In the genomic region with DNA sequence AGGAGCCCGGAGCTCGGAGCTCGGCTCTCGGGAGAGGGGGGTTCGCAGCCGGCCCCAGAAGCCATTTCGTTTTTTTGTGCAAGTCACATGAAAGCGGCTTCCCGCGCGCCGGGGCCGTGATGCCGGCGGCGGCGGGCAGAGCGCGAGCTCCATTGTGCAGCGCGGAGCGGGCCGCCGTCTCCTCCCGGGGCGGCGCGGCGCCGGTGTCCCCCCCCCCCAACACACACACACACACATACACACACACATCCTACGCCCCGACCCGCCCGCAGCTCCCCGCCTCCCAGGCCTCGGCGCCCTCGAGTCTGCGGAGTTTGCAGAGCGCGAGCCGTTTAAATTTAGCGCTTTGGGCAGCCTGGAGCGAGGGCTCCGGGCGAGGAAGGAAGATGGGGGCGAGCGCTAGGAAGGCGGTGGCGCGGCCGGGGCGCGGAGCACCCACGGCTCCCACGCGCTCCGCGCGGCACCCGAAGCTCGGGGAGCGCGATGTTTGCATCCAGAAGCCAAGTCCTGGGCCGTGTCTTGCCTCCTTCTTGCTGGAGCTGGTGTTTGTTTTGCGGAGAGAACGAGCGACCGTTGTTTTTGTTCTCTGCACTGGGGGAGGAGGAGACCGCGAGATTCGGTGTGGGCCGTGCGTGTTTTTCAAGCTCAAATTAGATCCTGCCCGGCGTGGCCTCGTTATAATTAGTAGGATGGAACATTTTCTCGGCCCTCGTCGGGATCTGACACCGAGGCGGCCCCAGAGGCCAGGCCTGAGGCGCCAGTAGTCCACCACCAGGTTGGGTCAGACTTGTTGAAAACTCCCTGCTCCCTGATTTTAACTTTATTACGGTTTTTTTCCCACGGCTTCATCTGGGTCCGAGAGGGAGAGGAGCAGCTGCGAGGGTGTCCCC, we compare ENCODE assay signal across 8 mouse cellular contexts. TPM values are rescaled to one million over a fixed set of nuclear protein-coding genes. Genes with fewer than 3 reads are reported as not detected.
DNase-seq lines count a peak whose midpoint lies in the region; ATAC-seq and TF ChIP-seq lines count a peak whose summit lies in the region.

No protein-coding gene starts in this region.

- H3K4me3 ChIP-seq in forebrain, embryonic 12.5 days (replicated peaks) = peak overlapping the region; percentile 98
- H3K4me3 ChIP-seq in layer of hippocampus, adult 2 months = peak overlapping the region; percentile 92
- H3K4me3 ChIP-seq in lung, postnatal 0 days (ENCODE audit: low read depth, low read length) = peak overlapping the region; percentile 89

- TF ChIP-seq POLR2A in brain, embryonic 14.5 days (IDR thresholded peaks at IDR 0.05; ENCODE audit: borderline replicate concordance, extremely low read depth, insufficient read depth, insufficient read length, poor library complexity, severe bottlenecking) = peak; percentile 67

- H3K9ac ChIP-seq in forebrain, embryonic 12.5 days = peak overlapping the region; percentile 99
- peak overlapping the region; percentile 66 for H3K9ac ChIP-seq in lung, postnatal 0 days (replicated peaks; ENCODE audit: low read depth)

- peaks cover 33% of the 10 kb centered on the region for H3K4me1 ChIP-seq in forebrain, embryonic 12.5 days
- H3K4me1 ChIP-seq in lung, postnatal 0 days (ENCODE audit: insufficient read depth, low read depth, low read length) = peaks cover 16% of the 10 kb centered on the region

- no peak for TF ChIP-seq CTCF in brain, embryonic 14.5 days (IDR thresholded peaks at IDR 0.05; ENCODE audit: borderline replicate concordance, extremely low read depth, insufficient read depth, insufficient read length)
- no peak for TF ChIP-seq CTCF in layer of hippocampus, adult 2 months (conservative IDR thresholded peaks at IDR 0.05)
- TF ChIP-seq CTCF in lung, postnatal 0 days (IDR thresholded peaks at IDR 0.05) = no peak

- H3K36me3 ChIP-seq in forebrain, embryonic 12.5 days (replicated peaks) = peaks cover 8% of the 10 kb centered on the region
- no peaks in the 10 kb centered on the region for H3K36me3 ChIP-seq in lung, postnatal 0 days (ENCODE audit: insufficient read depth, low read length)

- peak; percentile 30 to 38 for DNase-seq in CD8-positive naive resting alpha-beta T cell, adult 2 months (ENCODE audit: low read depth in 2 of 2, low spot score in 2 of 2)
- peak; percentile 72 for DNase-seq in brain, embryonic 14.5 days (ENCODE audit: low read depth)
- DNase-seq in heart, postnatal 14 days = peak; percentile 71
- peak in 1 of 2 experiments; percentile 55 for DNase-seq in layer of hippocampus, adult 2 months (ENCODE audit: low spot score in 2 of 2)
- peak; percentile 74 for DNase-seq in lung, postnatal 0 days (ENCODE audit: low spot score)
- DNase-seq in ovary, postnatal 36 days (ENCODE audit: low spot score) = peak; percentile 65
- peak; percentile 70 to 75 for DNase-seq in thymus, postnatal 36 days

- TF ChIP-seq EP300 in lung, postnatal 0 days (IDR thresholded peaks at IDR 0.05) = no peak

- no peaks in the 10 kb centered on the region for H3K9me3 ChIP-seq in forebrain, embryonic 12.5 days
- H3K9me3 ChIP-seq in lung, postnatal 0 days (ENCODE audit: low read length) = no peaks in the 10 kb centered on the region

- ATAC-seq in forebrain, embryonic 12.5 days (ENCODE audit: low FRiP score) = peak; percentile 68
- peak; percentile 36 for ATAC-seq in lung, postnatal 0 days

- peak overlapping the region; percentile 100 for H3K27ac ChIP-seq in forebrain, embryonic 12.5 days
- peak overlapping the region; percentile 98 for H3K27ac ChIP-seq in layer of hippocampus, adult 2 months
- H3K27ac ChIP-seq in lung, postnatal 0 days (ENCODE audit: low read length) = peak overlapping the region; percentile 96

- intact Hi-C loops in heart, postnatal 14 days (cut with DNase I) = loop anchor here (2.0 to 10.0 kb wide), 2 partner anchors 16 to 60 kb away; no protein-coding TSS in a partner anchor

- H3K27me3 ChIP-seq in forebrain, embryonic 12.5 days = no peaks in the 10 kb centered on the region
- no peaks in the 10 kb centered on the region for H3K27me3 ChIP-seq in lung, postnatal 0 days (replicated peaks; ENCODE audit: insufficient read depth, low read length)

- H3K4me2 ChIP-seq in forebrain, embryonic 12.5 days = peak overlapping the region; percentile 63
- H3K4me2 ChIP-seq in lung, postnatal 0 days (replicated peaks; ENCODE audit: low read depth, low read length) = peak overlapping the region; percentile 96

- WGBS in forebrain, embryonic 12.5 days = under 1% methylated on average over 57 of the region's 87 CpGs
- under 1% methylated on average over 45 of the region's 87 CpGs for WGBS in lung, postnatal 0 days

RNA-seq across cellular contexts. Expression of gene Bcl7a, which starts 1.6 kb away (rescaled TPM):
- polyA plus RNA-seq in brain, embryonic 14.5 days (2012; rRNA removed) = 46.4 and 53.2 TPM in 2 replicates
- polyA plus RNA-seq in forebrain, embryonic 12.5 days (2016; fragmentation: Nextera tagmentation; extraction: Ambion mirVana) = 64.4 and 66.5 TPM in 2 replicates
- total RNA-seq in heart, postnatal 14 days (2021) = 1 to 10 TPM; 9.1 to 9.5 TPM
- total RNA-seq in layer of hippocampus, adult 2 months (2021) = 10 to 100 TPM; 67.4 to 70.2 TPM
- polyA plus RNA-seq in lung, postnatal 0 days (2015; fragmentation: Nextera tagmentation; extraction: Ambion mirVana) = 7.7 and 7.9 TPM in 2 replicates

RNA-seq across cellular contexts. Expression of gene Mlxip, which starts 49.4 kb away (rescaled TPM):
- polyA plus RNA-seq in brain, embryonic 14.5 days (2012; rRNA removed) = 37.5 TPM in 2 replicates
- 19.0 and 19.8 TPM in 2 replicates for polyA plus RNA-seq in forebrain, embryonic 12.5 days (2016; fragmentation: Nextera tagmentation; extraction: Ambion mirVana)
- total RNA-seq in heart, postnatal 14 days (2021) = 10 to 100 TPM; 29.0 to 29.9 TPM
- total RNA-seq in layer of hippocampus, adult 2 months (2021) = 10 to 100 TPM; 17.7 to 18.3 TPM
- 11.2 and 11.5 TPM in 2 replicates for polyA plus RNA-seq in lung, postnatal 0 days (2015; fragmentation: Nextera tagmentation; extraction: Ambion mirVana)
